Mouse (Mus musculus) heart, postnatal 10 days (tissue): ENCODE measurements around the gene Eif2b4. TPM values are rescaled to one million over a fixed set of nuclear protein-coding genes. Genes with fewer than 3 reads are reported as not detected.
"Not testable (repeated sequence)": the region's sequence is repeated elsewhere in the genome, so short reads cannot be mapped to it uniquely, and the experiment has no call there.

ENCODE experiments used
- DNase-seq, 2 experiments: peaks; one replicate each; pipeline ENCODE4 v3.0.0; 2021
- intact Hi-C: fragments of 180-260 bp; cut with DNase I; formaldehyde crosslinking; loops from one replicate; pipeline ENCODE4 v1.15.1; 2025
- total RNA-seq, 2 experiments: library from RNA; stranded (reverse); gene quantifications; 2 replicates each; pipeline ENCODE4 v1.2.3; 2021

Eif2b4 gene
- total RNA-seq: 10 to 100 TPM; 44.8 to 45.2 TPM

GRCm38 (mm10) chr5:31192939-31193630 is at the start of gene Eif2b4, which contains the start of gene Snx17:
TSS of gene Eif2b4 (minus strand) at chr5:31193430.
TSS of gene Snx17 (plus strand) at chr5:31193227.
- peak; percentile 100 for DNase-seq
- intact Hi-C loops: no loop called here

GRCm38 (mm10) chr5:31242191-31242590 is 49.0 kb upstream of the Eif2b4 start:
- intact Hi-C loops: no loop called here
- no peak for DNase-seq

DNA sequence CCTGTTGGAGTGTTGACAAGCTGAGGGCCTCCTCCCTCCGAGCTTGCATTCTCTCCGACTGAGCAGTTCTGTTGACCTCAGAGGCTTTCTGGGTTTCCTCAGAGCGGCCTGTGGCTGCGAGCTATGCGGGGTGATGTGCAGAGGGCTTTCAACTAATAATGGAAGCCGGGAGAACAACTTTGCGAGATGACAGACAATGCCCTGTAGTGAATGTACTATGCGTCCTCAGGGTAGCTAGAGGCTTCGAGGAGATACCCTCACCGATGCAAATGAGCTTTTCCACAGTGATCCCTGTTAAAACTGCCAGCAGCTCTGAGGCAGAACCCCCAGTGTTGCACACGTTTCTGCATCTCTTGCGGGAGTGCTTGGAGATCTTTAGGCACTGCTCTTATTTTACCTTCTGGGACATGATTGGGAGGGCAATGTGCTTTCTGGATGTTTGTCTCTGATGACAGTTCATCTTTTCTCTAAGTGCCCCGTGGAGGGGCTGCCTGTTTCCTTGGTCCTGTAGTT is 48.3 kb upstream of the Eif2b4 start:
- no peak for DNase-seq
- intact Hi-C loops: loop anchor here (1.0 to 2.0 kb wide), 2 partner anchors 21 to 49 kb away; partner anchors contain the start of genes Ift172 and Ppm1g

DNA sequence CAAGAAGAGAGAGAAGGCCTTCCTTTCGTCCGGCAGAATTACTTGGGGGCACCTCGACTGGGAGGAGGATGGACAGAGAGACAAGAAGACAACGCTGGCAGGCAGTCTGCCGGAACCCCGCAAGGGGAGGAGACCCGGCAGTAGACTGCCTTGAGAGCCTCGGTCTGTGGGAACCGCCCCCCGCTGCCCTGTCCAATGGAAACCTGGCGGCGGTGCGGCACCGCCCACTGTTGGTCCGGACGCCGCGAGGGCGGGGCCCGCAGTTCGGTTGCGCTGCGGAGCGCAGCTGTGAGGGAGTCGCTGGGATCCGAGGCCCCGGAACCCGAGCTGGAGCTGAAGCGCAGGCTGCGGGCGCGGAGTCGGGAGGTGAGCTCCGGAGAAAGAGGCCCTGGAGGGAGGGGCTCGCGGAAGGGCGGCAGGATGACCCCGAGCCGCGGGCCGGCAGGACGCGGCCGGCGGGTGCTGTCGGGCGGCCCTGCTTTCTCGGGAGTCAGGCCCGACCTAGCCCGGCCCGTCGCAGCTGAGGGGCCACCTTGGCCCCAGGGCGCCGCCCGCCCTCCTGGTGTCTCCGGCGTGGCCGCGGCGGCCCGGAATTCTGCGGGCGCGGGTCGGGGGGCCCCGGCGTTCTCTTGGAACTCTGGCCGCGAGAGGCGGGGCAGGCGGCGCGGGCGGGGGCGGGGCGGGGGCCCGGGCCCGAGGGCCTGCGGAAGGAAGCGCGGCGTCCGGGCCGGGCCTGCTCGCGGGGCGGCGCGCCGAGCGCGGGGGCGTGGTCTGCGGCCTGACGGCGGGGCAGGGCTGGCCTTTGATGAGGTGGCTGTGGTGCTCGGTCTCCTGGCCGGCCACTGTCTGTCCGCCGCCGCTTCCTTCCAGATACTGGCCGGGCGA is 47.6 kb upstream of the Eif2b4 start, which contains the start of the genes Nrbp1 and Gm9970:
Nrbp1 (plus strand) TSS at position 228 of the 885 bp plus-strand sequence.
Gm9970 (minus strand) TSS at position 596 of the 885 bp plus-strand sequence.
- intact Hi-C loops: loop anchor here (1.0 to 2.0 kb wide), 2 partner anchors 21 to 50 kb away; partner anchors contain the start of genes Ift172 and Ppm1g
- DNase-seq: peak; percentile 96 to 97

- DNase-seq: no peak
- intact Hi-C loops: no loop called here
Observed at GRCm38 (mm10) chr5:31226641-31227040, 33.4 kb upstream of the Eif2b4 start.

DNA sequence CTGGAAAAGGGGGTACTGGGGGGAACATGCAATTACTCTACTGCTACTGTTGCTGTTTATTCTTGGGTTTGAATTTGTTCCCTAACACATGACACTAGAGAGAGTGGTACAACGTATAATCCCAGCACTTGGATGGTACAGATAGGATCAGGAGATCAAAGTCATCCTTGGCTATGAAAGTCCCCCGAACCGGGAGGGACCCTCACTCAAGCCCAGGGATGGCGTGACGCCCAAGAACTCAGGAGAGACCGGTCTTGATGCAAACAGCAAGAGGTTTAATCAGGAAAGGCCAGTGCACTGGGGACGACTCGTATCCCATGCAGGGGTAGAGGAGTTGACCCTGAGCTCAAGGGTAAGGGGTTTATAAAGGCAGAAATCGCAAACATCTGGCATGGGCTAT is 29.5 kb upstream of the Eif2b4 start:
- no peak for DNase-seq
- intact Hi-C loops: no loop called here

DNA sequence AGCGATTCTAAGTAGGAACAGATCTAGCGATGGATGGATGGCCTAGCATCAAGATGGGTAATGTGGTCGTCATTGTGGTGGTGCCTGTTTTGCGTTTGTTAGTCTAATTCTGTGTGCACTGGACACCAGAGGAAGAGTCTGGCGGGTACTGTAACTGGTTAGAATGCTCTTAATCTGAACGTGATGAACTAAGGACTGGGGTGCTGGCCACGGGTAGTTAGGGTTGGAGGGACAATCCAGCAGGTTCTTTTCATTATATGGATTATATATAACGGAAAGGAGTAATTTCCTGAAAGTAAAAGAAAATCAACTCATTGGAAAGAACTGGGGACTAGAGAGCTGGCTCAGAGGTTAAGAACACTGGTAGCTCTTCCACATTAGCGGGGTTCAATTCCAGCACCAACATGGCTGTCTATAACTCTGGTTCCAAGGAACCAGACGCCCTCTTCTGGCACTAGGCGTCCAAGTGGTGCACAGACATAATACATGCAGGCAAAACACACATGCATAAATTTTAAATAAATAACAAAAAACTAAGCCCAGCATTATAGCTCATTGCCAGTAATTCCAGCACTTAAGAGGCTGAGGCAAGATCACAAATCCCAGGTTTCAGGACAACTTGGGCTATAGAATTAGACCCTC is 28.2 kb upstream of the Eif2b4 start:
- DNase-seq: no peak
- intact Hi-C loops: no loop called here

DNA sequence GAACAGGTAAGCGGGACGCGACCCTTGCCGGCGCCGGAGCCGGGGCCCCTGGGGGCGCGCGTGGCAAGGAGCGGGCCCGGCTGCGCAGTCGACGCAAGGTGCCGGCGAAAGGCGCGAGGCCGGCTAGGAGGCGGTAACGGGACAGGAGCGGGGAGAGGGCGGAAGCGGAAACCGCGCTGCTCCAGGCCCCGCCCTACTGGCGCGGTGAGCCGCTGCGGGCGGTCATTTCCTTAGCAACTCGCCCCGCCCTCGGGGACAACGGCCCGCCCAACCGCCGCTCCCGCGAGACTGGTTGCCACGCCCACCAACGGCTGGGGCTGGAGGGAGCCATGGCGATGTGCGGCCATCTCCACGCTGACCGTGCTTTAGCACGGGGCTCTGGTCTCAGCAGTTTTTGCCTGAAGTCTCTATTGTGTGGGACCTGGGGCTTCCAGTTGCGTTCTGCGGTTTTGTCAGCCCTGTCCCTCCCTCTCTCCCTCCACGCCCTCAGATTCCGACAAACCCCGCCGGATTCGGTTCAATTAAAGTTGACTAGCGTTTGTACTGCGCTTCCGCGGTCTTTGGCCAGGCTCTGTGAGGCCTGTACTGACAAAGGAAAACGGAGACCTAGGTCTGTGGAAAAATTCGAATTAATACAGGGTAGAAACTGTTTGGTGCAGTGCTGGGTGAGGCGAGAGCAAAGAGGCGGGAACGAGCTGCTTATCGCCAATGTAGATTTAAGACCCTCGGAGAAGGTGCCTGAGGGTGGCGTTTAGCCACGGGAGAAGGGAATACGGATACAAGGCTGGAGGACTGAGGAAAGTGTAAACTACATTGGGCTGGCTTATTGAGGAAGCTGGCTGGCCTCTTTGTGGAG is 27.4 kb upstream of the Eif2b4 start, which contains the start of gene Ppm1g:
Ppm1g (minus strand) TSS at position 240 of the 856 bp plus-strand sequence.
- intact Hi-C loops: loop anchor here (1.0 kb wide), 1 partner anchor 21 kb away; the partner anchor contains the start of gene Gm9970
- peak; percentile 99 for DNase-seq

GRCm38 (mm10) chr5:31219911-31220447 is 26.7 kb upstream of the Eif2b4 start:
- intact Hi-C loops: loop anchor here (1.0 to 2.0 kb wide), 3 partner anchors 17 to 108 kb away; partner anchors contain the start of genes Gm9970 and Zfp513
- DNase-seq: peak; percentile 64 to 68

- intact Hi-C loops: loop anchor here (1.0 to 2.0 kb wide), 2 partner anchors 17 to 109 kb away; partner anchors contain the start of gene Zfp513
- no peak for DNase-seq
Observed at GRCm38 (mm10) chr5:31219474-31219873, 26.2 kb upstream of the Eif2b4 start.

- intact Hi-C loops: loop anchor here (1.0 to 2.0 kb wide), 2 partner anchors 16 to 109 kb away; partner anchors contain the start of gene Zfp513
- peak in 1 of 2 experiments; percentile 45 for DNase-seq
Observed at GRCm38 (mm10) chr5:31219070-31219469, 25.8 kb upstream of the Eif2b4 start.

DNA sequence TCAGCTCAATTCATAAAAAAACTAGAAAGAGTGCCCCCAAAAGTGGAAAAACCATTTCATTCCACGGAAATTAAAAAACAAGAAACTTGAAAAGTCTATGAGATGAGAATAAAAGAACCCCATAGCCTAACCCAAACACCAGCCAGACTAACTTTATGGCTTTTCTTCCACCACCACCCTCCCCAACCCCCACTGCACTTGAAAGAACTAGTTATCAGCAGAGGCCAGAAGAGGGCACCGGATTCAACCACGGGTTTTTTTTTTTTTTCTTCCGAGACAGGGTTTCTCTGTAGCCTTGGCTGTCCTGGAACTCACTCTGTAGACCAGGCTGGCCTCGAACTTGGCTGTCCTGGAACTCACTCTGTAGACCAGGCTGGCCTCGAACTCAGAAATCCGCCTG is 25.1 kb upstream of the Eif2b4 start:
- DNase-seq: no peak
- intact Hi-C loops: loop anchor here (2.0 kb wide), 1 partner anchor 15 kb away; the partner anchor contains the start of gene Zfp513

- intact Hi-C loops, DNase-seq: not testable (repeated sequence)
Observed at GRCm38 (mm10) chr5:31216554-31216953, 23.3 kb upstream of the Eif2b4 start.

GRCm38 (mm10) chr5:31204421-31204820 is 11.2 kb upstream of the Eif2b4 start:
- DNase-seq: no peak
- intact Hi-C loops: no loop called here

GRCm38 (mm10) chr5:31203866-31204265 is 10.6 kb upstream of the Eif2b4 start:
- intact Hi-C loops: loop anchor here (2.0 kb wide), 1 partner anchor 15 kb away; no protein-coding TSS in a partner anchor
- no peak for DNase-seq

DNA sequence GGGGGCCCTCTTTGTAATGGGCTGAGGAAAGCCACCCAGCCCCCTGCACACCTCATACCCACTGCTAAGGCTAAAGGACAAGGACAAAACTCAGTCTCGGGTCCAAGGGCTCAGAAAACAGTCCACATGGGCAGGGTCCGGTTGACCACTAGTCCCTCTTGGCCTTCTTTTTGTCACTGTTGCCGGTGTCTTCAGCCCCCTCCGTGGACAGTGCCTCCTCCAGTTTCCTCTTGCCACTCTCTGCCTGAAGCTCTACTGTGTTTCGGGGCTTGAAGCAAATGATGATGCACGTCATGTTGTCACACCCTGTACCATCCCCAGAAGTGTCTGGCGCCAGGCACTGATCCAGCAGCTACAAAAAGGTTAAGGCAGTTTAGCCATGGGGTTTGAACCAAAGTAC is 9.7 kb upstream of the Eif2b4 start:
- intact Hi-C loops: loop anchor here (2.0 kb wide), 1 partner anchor 16 kb away; no protein-coding TSS in a partner anchor
- no peak for DNase-seq

GRCm38 (mm10) chr5:31201742-31202590 is 8.7 kb upstream of the Eif2b4 start, which contains the start of gene Zfp513:
TSS of gene Zfp513 (minus strand) at chr5:31202303.
- intact Hi-C loops: loop anchor here (2.0 kb wide), 1 partner anchor 17 kb away; no protein-coding TSS in a partner anchor
- peak; percentile 97 to 98 for DNase-seq
